Mouse (Mus musculus) MEL (cell line): ENCODE data around the gene Mroh7. TPM values are rescaled to one million over a fixed set of nuclear protein-coding genes. Genes with fewer than 3 reads are reported as not detected.

ENCODE experiments used
- DNase-seq: peaks from one replicate; pipeline ENCODE4 v3.0.0; 2011; ENCODE audit warnings: low read depth, low spot score
- H3K27ac ChIP-seq: 2 replicates; pipeline ENCODE4 v1.5.1; 2012; ENCODE audit warnings: low read depth, mild to moderate bottlenecking, control low read depth, low read length, moderate library complexity; ENCODE audit not compliant: control insufficient read depth
- H3K27me3 ChIP-seq, 2 experiments: fragments of 150-350 bp in 1 of 2; sonication (generic) in 1 of 2; 2 replicates each; pipeline ENCODE4 v1.6.1; 2012; ENCODE audit warnings: low read length in 2 of 2, mild to moderate bottlenecking in 2 of 2, improper control_type of control experiment in 1 of 2, moderate library complexity in 1 of 2; ENCODE audit not compliant: insufficient read depth in 2 of 2, control insufficient read depth in 1 of 2
- H3K36me3 ChIP-seq, 2 experiments: 2 replicates each; pipeline ENCODE4 v1.6.1; 2012 to 2014; ENCODE audit warnings: low read length in 2 of 2, improper control_type of control experiment in 1 of 2, inconsistent platforms in 1 of 2, mild to moderate bottlenecking in 1 of 2; ENCODE audit not compliant: insufficient read depth in 2 of 2, control insufficient read depth in 1 of 2
- H3K4me1 ChIP-seq, 2 experiments: fragments of 150-350 bp in 1 of 2; sonication (generic) in 1 of 2; 2 replicates each; pipeline ENCODE4 v1.6.1; 2012; ENCODE audit warnings: low read length in 2 of 2, improper control_type of control experiment in 1 of 2, mild to moderate bottlenecking in 1 of 2; ENCODE audit not compliant: insufficient read depth in 2 of 2, control insufficient read depth in 1 of 2
- H3K4me3 ChIP-seq, 2 experiments: fragments of 150-350 bp in 1 of 2; sonication (generic) in 1 of 2; 2 replicates each; pipeline ENCODE4 v1.5.1; 2012; ENCODE audit warnings: low read depth in 2 of 2, low read length in 2 of 2, mild to moderate bottlenecking in 2 of 2, moderate library complexity in 2 of 2, control low read depth in 1 of 2, improper control_type of control experiment in 1 of 2; ENCODE audit not compliant: control insufficient read depth in 1 of 2, insufficient read depth in 1 of 2
- H3K79me2 ChIP-seq: 2 replicates; pipeline ENCODE4 v1.6.1; 2012; ENCODE audit warnings: mild to moderate bottlenecking, low read length, moderate library complexity; ENCODE audit not compliant: control insufficient read depth, poor library complexity, insufficient read depth
- H3K9ac ChIP-seq: 2 replicates; pipeline ENCODE4 v1.6.1; 2012; ENCODE audit warnings: low read depth, mild to moderate bottlenecking, control low read depth, low read length, moderate library complexity; ENCODE audit not compliant: control insufficient read depth, poor library complexity, severe bottlenecking
- H3K9me3 ChIP-seq: fragments of 150-350 bp; sonication (generic); replicated peaks from 2 replicates; pipeline ENCODE4 v1.6.1; 2012; ENCODE audit warnings: mild to moderate bottlenecking, low read length, improper control_type of control experiment, moderate library complexity; ENCODE audit not compliant: insufficient read depth
- BHLHE40 ChIP-seq: IDR thresholded peaks from 2 replicates; pipeline ENCODE4 v1.6.1; 2012; ENCODE audit warnings: low read depth, mild to moderate bottlenecking, inconsistent platforms, low read length, improper control_type of control experiment, borderline replicate concordance
- CHD2 ChIP-seq: IDR thresholded peaks from 2 replicates; pipeline ENCODE4 v1.6.1; 2011; ENCODE audit warnings: low read length, improper control_type of control experiment
- E2F4 ChIP-seq: IDR thresholded peaks from 2 replicates; pipeline ENCODE4 v1.6.1; 2011; ENCODE audit warnings: low read depth, low read length, improper control_type of control experiment, borderline replicate concordance
- ELF1 ChIP-seq: IDR thresholded peaks from 2 replicates; pipeline ENCODE4 v1.6.1; 2014; ENCODE audit warnings: low read depth, mild to moderate bottlenecking, inconsistent platforms, low read length, improper control_type of control experiment, moderate library complexity
- ETS1 ChIP-seq: IDR thresholded peaks from 2 replicates; pipeline ENCODE4 v1.6.1; 2012; ENCODE audit warnings: low read depth, mild to moderate bottlenecking, inconsistent platforms, low read length, improper control_type of control experiment, moderate library complexity
- GABPA ChIP-seq: IDR thresholded peaks from 2 replicates; pipeline ENCODE4 v1.6.1; 2012; ENCODE audit warnings: low read depth, mild to moderate bottlenecking, inconsistent platforms, low read length, improper control_type of control experiment, moderate library complexity
- GATA1 ChIP-seq: IDR thresholded peaks from 2 replicates; pipeline ENCODE4 v1.6.1; 2011; ENCODE audit warnings: low read depth, low read length, improper control_type of control experiment
- HCFC1 ChIP-seq: IDR thresholded peaks from 2 replicates; pipeline ENCODE4 v1.6.1; 2012; ENCODE audit warnings: low read depth, mild to moderate bottlenecking, inconsistent platforms, low read length, improper control_type of control experiment, moderate library complexity
- JUND ChIP-seq: IDR thresholded peaks from 2 replicates; pipeline ENCODE4 v1.6.1; 2011; ENCODE audit warnings: low read depth, mild to moderate bottlenecking, improper control_type of control experiment, low read length
- KAT2A ChIP-seq: conservative IDR thresholded peaks from 2 replicates; pipeline ENCODE4 v1.6.1; 2012; ENCODE audit warnings: low read depth, low read length, improper control_type of control experiment, inconsistent platforms
- MAZ ChIP-seq: IDR thresholded peaks from 2 replicates; pipeline ENCODE4 v1.6.1; 2012; ENCODE audit warnings: low read depth, mild to moderate bottlenecking, inconsistent platforms, low read length, improper control_type of control experiment
- MEF2A ChIP-seq: IDR thresholded peaks from 2 replicates; pipeline ENCODE4 v1.6.1; 2014; ENCODE audit warnings: low read depth, mild to moderate bottlenecking, inconsistent platforms, low read length, improper control_type of control experiment; ENCODE audit not compliant: poor library complexity, insufficient replicate concordance, severe bottlenecking; ENCODE audit errors: extremely low read depth
- MXI1 ChIP-seq: IDR thresholded peaks from 2 replicates; pipeline ENCODE4 v1.6.1; 2011; ENCODE audit warnings: mild to moderate bottlenecking, low read depth, low read length, improper control_type of control experiment
- MYB ChIP-seq: IDR thresholded peaks from 2 replicates; pipeline ENCODE4 v1.6.1; 2011; ENCODE audit warnings: mild to moderate bottlenecking, low read depth, low read length, improper control_type of control experiment
- MYC ChIP-seq: IDR thresholded peaks from 2 replicates; pipeline ENCODE4 v1.6.1; 2011; ENCODE audit warnings: low read depth, mild to moderate bottlenecking, low read length, improper control_type of control experiment, moderate library complexity
- NELFE ChIP-seq: IDR thresholded peaks from 2 replicates; pipeline ENCODE4 v1.6.1; 2011; ENCODE audit warnings: low read depth, low read length, improper control_type of control experiment
- NRF1 ChIP-seq: IDR thresholded peaks from 2 replicates; pipeline ENCODE4 v1.6.1; 2014; ENCODE audit warnings: low read depth, mild to moderate bottlenecking, inconsistent platforms, low read length, improper control_type of control experiment, moderate library complexity; ENCODE audit not compliant: poor library complexity, insufficient read depth, severe bottlenecking
- POLR2A ChIP-seq, 2 experiments: IDR thresholded peaks; 2 replicates each; pipeline ENCODE4 v1.6.1; 2011 to 2012; ENCODE audit warnings: low read length in 2 of 2, mild to moderate bottlenecking in 2 of 2, control low read depth in 1 of 2, improper control_type of control experiment in 1 of 2, low read depth in 1 of 2, moderate library complexity in 1 of 2; ENCODE audit not compliant: control insufficient read depth in 1 of 2, insufficient read depth in 1 of 2, poor library complexity in 1 of 2
- POLR2AphosphoS2 ChIP-seq: IDR thresholded peaks from 2 replicates; pipeline ENCODE4 v1.6.1; 2011; ENCODE audit warnings: low read length, improper control_type of control experiment
- POLR2AphosphoS5 ChIP-seq: IDR thresholded peaks from 2 replicates; pipeline ENCODE4 v1.6.1; 2012; ENCODE audit warnings: low read depth, borderline replicate concordance, mild to moderate bottlenecking, inconsistent platforms, low read length, moderate library complexity, mixed read lengths
- RCOR1 ChIP-seq: IDR thresholded peaks from 2 replicates; pipeline ENCODE4 v1.6.1; 2012; ENCODE audit warnings: low read depth, mild to moderate bottlenecking, inconsistent platforms, low read length, improper control_type of control experiment
- SIN3A ChIP-seq: IDR thresholded peaks from 2 replicates; pipeline ENCODE4 v1.6.1; 2012; ENCODE audit warnings: low read length, improper control_type of control experiment, inconsistent platforms
- TAL1 ChIP-seq: IDR thresholded peaks from 2 replicates; pipeline ENCODE4 v1.6.1; 2012; ENCODE audit warnings: mild to moderate bottlenecking, inconsistent platforms, low read length, moderate library complexity, mixed read lengths
- TBP ChIP-seq: IDR thresholded peaks from 2 replicates; pipeline ENCODE4 v1.8.0; 2011; ENCODE audit warnings: low read depth, low read length, improper control_type of control experiment
- TCF12 ChIP-seq: IDR thresholded peaks from 2 replicates; pipeline ENCODE4 v1.6.1; 2014; ENCODE audit warnings: low read depth, mild to moderate bottlenecking, inconsistent platforms, low read length, improper control_type of control experiment, moderate library complexity
- UBTF ChIP-seq: IDR thresholded peaks from 2 replicates; pipeline ENCODE4 v1.6.1; 2012; ENCODE audit warnings: low read depth, mild to moderate bottlenecking, inconsistent platforms, low read length, improper control_type of control experiment, moderate library complexity, borderline replicate concordance; ENCODE audit not compliant: insufficient read depth
- USF1 ChIP-seq: IDR thresholded peaks from 2 replicates; pipeline ENCODE4 v1.6.1; 2014; ENCODE audit warnings: low read depth, mild to moderate bottlenecking, inconsistent platforms, low read length, improper control_type of control experiment, moderate library complexity
- ZC3H11A ChIP-seq: IDR thresholded peaks from 2 replicates; pipeline ENCODE4 v1.6.1; 2012; ENCODE audit warnings: low read depth, mild to moderate bottlenecking, inconsistent platforms, low read length, improper control_type of control experiment
- ZMIZ1 ChIP-seq: IDR thresholded peaks from 2 replicates; pipeline ENCODE4 v1.6.1; 2012; ENCODE audit warnings: low read depth, mild to moderate bottlenecking, inconsistent platforms, low read length, improper control_type of control experiment, moderate library complexity
- polyA plus RNA-seq, 2 experiments: library from polyadenylated mRNA; stranded (reverse) in 1 of 2; unstranded in 1 of 2; fragments of >175 nt in 1 of 2; fragments of >200 nt in 1 of 2; gene quantifications; 2 replicates each; pipeline versions ENCODE4 v1.2.1 to v1.2.4; 2012; ENCODE audit warnings: low replicate concordance in 2 of 2, low read depth in 1 of 2; ENCODE audit not compliant: insufficient read length in 2 of 2, insufficient read depth in 1 of 2, missing spikeins in 1 of 2
- total RNA-seq: library from RNA; depleted of rRNA; stranded (reverse); fragments of 300-350 nt; gene quantifications from 2 replicates; pipeline ENCODE4 v1.2.3, GENCODE M21; 2012

The Mroh7 gene
- total and polyA plus RNA-seq, 3 experiments, result 0.03 TPM; not detected in 2

GRCm38 (mm10) chr4:106652546-106652945 is 78.2 kb downstream of the Mroh7 start (continued):
- TF ChIP-seq TBP, result 0 out of 2 replicates have a peak, but pooled peaks have one; percentile 45

GRCm38 (mm10) chr4:106650833-106651527 is 79.7 kb downstream of the Mroh7 start, which contains the start of gene Pars2:
TSS of gene Pars2 (plus strand) at chr4:106651069.
- peak within 1 kb of the TSS; percentile 44 for H3K27ac ChIP-seq

GRCm38 (mm10) chr4:106647137-106647536 is 83.6 kb downstream of the Mroh7 start:
- no peak overlapping the region for H3K27ac ChIP-seq
- H3K36me3 ChIP-seq, result peaks cover 0 to 8% of the 10 kb centered on the region in 2 experiments; a peak in 1 of 4 replicates
- DNase-seq, result no peak
- H3K27me3 ChIP-seq, result 0 out of 4 replicates have a peak, but pooled peaks cover 0 to 1% of the 10 kb centered on the region in 2 experiments
- H3K4me3 ChIP-seq, result no peak overlapping the region
- H3K9ac ChIP-seq, result no peak overlapping the region
- no peaks in the 10 kb centered on the region; the same call in none of the 2 replicates for H3K79me2 ChIP-seq
- H3K9me3 ChIP-seq, result no peaks in the 10 kb centered on the region
- H3K4me1 ChIP-seq, result peaks cover 4 to 10% of the 10 kb centered on the region in 2 experiments
- TF ChIP-seq JUND (no peak), UBTF (no peak), MAZ (no peak), BHLHE40 (no peak), TBP (no peak), CHD2 (no peak), NELFE (no peak), RCOR1 (no peak), POLR2A (IDR thresholded peaks at IDR 0.05; ENCODE audit: control insufficient read depth in 1 of 2, insufficient read depth in 1 of 2, low read depth in 1 of 2, low read length in 2 of 2, poor library complexity in 1 of 2) (no peak)

More at GRCm38 (mm10) chr4:106650833-106651527, 79.7 kb downstream of the Mroh7 start, which contains the start of gene Pars2:
- Histone ChIP-seq H3K9me3 (no peaks in the 10 kb centered on the region), H3K4me3 (peak within 1 kb of the TSS; percentile 77 to 81), H3K27me3 (no peaks in the 10 kb centered on the region), H3K4me1 (peaks cover 11 to 17% of the 10 kb centered on the region in 2 experiments; a peak in 3 of 4 replicates), H3K36me3 (peaks cover 0 to 16% of the 10 kb centered on the region in 2 experiments; a peak in 1 of 4 replicates), H3K9ac (peak within 1 kb of the TSS; percentile 75), H3K79me2 (peaks cover 2% of the 10 kb centered on the region)
- peak; percentile 98 for DNase-seq
- TF ChIP-seq MYB (no peak), MYC (peak; percentile 77; the same call in 1 of the 2 replicates), ETS1 (peak; percentile 9; the same call in 1 of the 2 replicates), ZMIZ1 (peak; percentile 61; the same call in 1 of the 2 replicates), ZC3H11A (no peak), USF1 (0 out of 2 replicates have a peak, but pooled peaks have one; percentile 13), E2F4 (peak; percentile 96), ELF1 (peak; percentile 92), NELFE (peak; percentile 91), RCOR1 (no peak), POLR2AphosphoS5 (no peak), MXI1 (no peak), GATA1 (no peak), TBP (peak; percentile 88), HCFC1 (peak; percentile 93), POLR2A (IDR thresholded peaks at IDR 0.05; ENCODE audit: control insufficient read depth in 1 of 2, insufficient read depth in 1 of 2, low read depth in 1 of 2, low read length in 2 of 2, poor library complexity in 1 of 2) (peak; percentile 83 to 96), NRF1 (peak; percentile 86), MEF2A (no peak), BHLHE40 (no peak), TCF12 (peak; percentile 51; the same call in 1 of the 2 replicates), POLR2AphosphoS2 (peak; percentile 82; the same call in 1 of the 2 replicates), TAL1 (no peak), KAT2A (peak; percentile 59), MAZ (no peak), UBTF (no peak), GABPA (no peak), SIN3A (peak; percentile 82)
